Mouse (Mus musculus): ENCODE measurements around the gene Cenpb. TPM values are rescaled to one million over a fixed set of nuclear protein-coding genes. Genes with fewer than 3 reads are reported as not detected.

Cenpb gene
- polyA plus RNA-seq, 1 experiment from 2014 or later = 16.2 TPM

DNA sequence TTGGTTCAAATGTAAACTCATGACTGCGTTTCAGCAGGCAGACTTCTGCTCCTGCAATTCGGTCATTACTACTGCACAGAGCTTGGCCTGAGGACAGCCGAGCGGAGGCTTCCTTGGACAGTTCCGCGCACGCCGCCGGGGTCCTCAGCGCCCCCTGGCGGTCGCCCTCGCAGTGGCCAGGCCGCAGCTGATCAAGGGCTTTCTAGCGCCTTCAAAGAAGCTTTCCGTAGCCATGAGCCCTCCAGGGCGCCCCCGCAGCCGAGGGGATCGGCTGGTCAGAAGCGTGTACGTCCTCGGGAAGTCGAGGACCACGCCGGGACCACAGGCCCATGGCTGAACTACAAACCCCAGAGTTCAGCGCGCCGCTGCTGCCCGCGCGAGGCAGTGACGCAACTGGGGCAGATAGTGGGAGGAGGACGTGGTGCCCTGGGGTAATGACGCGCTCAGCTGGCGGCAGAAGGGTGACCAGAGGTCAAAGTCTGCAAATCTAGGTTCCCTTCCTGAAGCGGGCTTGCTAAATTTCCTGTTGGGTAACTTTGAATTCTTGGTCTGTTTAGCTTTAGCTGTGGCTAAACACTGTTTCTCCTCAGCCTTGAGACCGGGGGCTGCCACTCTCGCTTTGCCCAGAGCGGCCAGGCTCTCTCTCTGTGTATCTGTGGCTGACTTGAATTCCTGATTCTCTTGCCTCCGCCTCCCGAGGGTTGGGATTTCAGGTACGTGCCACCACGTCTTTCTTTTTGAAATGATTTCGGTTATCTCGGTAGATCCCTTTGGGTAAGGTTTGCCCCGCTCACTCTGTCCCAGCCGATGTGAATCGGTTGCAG lies 30.3 kb upstream of the Cenpb start:
- Histone ChIP-seq H3K4me3 (peak overlapping the region; percentile 64), H3K9me3 (no peaks in the 10 kb centered on the region), H3K4me1 (peaks cover 16% of the 10 kb centered on the region), H3K36me3 (peaks cover 12% of the 10 kb centered on the region), H3K27ac (replicated peaks) (peak overlapping the region; percentile 88), H3K4me2 (replicated peaks) (peak overlapping the region; percentile 54), H3K27me3 (no peaks in the 10 kb centered on the region), H3K9ac (replicated peaks) (peak overlapping the region; percentile 57)
- ATAC-seq (ENCODE audit: low FRiP score, low read depth) = peak; percentile 97
- WGBS = 3% methylated on average over 50 of the region's 50 CpGs

DNA sequence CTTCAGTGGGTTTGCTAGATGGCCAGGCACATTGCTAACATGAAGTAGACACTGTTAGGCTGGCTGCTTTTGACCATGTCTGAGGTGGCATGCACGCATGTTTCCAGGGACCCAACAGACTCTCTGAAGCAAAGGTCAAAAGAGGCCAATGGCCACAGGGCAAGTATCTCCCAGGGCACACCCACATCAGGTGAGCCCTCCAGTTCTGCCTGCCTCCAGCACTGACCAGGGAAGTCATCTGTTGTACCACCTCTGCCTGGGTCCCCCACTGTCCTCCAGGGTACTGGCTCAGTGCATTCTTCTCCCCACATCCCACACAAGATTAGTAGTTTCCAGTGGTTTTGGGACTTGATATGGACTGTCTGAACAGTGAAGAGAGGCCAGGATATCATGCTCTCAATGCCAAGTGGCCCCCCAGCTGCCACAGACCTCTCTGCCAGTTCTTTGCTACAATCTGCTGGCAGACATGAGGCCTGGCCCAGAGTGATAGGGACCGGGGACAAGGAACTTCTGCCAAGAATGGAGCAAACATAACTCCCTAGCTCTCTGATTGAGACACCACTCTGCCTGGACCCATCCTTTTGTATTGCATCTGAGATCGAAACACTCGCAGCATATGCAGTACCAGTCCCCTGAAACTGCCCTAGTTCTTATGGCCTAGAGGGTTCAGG lies 29.4 kb upstream of the Cenpb start:
- WGBS = 68% methylated on average over 4 of the region's 4 CpGs
- ATAC-seq (ENCODE audit: low FRiP score, low read depth) = no peak
- H3K4me1 ChIP-seq = peaks cover 16% of the 10 kb centered on the region
- H3K9ac ChIP-seq (replicated peaks) = peak overlapping the region; percentile 57; the same call in 1 of the 2 replicates
- H3K4me2 ChIP-seq (replicated peaks) = peak overlapping the region; percentile 54
- no peaks in the 10 kb centered on the region for H3K9me3 ChIP-seq
- H3K27me3 ChIP-seq = no peaks in the 10 kb centered on the region
- H3K4me3 ChIP-seq = peak overlapping the region; percentile 64
- H3K27ac ChIP-seq (replicated peaks) = peak overlapping the region; percentile 88
- peaks cover 12% of the 10 kb centered on the region for H3K36me3 ChIP-seq

DNA sequence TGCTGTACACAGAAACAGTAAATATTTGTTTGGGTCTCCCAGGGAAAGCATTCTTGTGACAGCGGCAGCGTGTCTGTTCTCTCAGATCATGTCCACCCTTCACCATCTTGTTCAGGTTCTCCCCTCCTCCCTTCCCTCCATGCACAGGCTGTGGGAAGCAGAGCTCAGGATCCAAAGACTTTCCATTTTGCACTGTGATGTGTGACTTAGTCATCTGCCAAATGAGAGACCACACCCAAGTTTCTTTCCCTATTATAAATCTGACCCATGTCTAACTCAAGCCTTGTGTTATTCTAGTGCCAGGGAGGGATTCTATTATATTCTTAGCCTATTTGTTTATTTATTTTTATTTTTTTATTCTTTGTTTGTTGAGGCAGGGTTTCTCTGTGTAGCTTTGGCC lies 28.5 kb upstream of the Cenpb start:
- peaks cover 16% of the 10 kb centered on the region for H3K4me1 ChIP-seq
- no peak overlapping the region for H3K4me3 ChIP-seq
- H3K4me2 ChIP-seq (replicated peaks) = no peak overlapping the region
- no peak overlapping the region for H3K9ac ChIP-seq (replicated peaks)
- no peak overlapping the region for H3K27ac ChIP-seq (replicated peaks)
- H3K27me3 ChIP-seq = no peaks in the 10 kb centered on the region
- H3K9me3 ChIP-seq = no peaks in the 10 kb centered on the region
- peaks cover 10% of the 10 kb centered on the region for H3K36me3 ChIP-seq
- WGBS = 94% methylated on average over 2 of the region's 2 CpGs
- no peak for ATAC-seq (ENCODE audit: low FRiP score, low read depth)

DNA sequence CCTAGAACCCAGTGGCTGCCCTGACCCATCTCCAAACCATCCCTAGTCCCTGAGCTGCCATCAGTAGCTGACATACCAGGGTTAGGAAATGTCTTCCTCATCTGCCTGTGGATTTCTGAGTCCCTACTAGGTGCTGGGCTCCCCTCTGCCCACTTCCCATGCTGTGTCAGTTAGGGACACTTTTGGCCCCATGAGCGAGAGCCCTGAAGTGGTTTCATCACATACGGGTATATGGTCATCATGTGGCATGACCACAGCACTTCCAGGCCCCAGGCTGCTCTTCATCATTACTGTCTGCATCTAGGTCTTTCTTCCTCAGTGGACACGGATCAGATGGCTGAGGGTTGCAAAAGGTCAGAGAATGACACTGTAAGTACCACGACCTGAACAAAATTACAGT lies 26.9 kb upstream of the Cenpb start, which contains the start of gene Ap5s1:
Ap5s1 (plus strand) TSS at position 301 of the 400 bp plus-strand sequence.
- Histone ChIP-seq H3K27ac (replicated peaks) (no peak within 1 kb of the TSS), H3K27me3 (no peaks in the 10 kb centered on the region), H3K4me1 (peaks cover 14% of the 10 kb centered on the region), H3K9ac (replicated peaks) (no peak within 1 kb of the TSS), H3K36me3 (no peaks in the 10 kb centered on the region), H3K4me2 (replicated peaks) (no peak within 1 kb of the TSS), H3K4me3 (no peak within 1 kb of the TSS), H3K9me3 (no peaks in the 10 kb centered on the region)
- ATAC-seq (ENCODE audit: low FRiP score, low read depth) = no peak
- 81% methylated on average over 4 of the region's 4 CpGs for WGBS

DNA sequence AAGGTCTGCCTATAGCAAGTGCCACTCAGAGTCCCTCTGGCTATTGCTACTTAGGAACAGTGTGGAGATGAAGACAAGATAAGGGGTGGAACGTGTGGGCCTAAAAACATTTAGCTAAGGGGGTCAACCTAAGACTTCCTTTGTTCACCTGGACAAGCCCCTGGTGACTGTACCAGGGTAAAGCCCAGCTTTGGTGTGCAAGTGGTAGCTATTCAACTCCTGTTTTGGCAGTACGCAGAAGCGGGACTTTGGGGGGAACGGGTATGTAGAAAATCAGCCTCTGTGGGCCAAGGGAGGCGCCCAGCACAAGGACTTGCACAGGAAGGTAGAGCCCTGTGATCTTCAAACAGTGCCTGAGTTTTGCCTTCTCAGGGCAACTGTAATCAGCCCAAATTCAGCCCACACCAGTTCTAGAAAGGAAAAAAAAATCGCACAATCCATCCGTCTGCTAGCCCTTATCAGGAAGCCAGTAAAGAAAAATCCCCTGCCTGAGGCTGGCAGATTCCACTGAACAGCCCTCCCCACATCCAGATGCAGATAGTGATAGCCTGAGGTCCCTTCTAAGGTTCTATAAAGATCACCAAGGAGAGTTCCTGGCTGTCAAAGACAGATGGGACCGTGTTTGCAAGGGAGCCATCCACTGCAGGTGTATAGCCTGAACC lies 25.8 kb upstream of the Cenpb start:
- Histone ChIP-seq H3K36me3 (no peaks in the 10 kb centered on the region), H3K9ac (replicated peaks) (no peak overlapping the region), H3K27me3 (no peaks in the 10 kb centered on the region), H3K27ac (replicated peaks) (no peak overlapping the region), H3K4me3 (no peak overlapping the region), H3K9me3 (no peaks in the 10 kb centered on the region), H3K4me1 (peaks cover 6% of the 10 kb centered on the region), H3K4me2 (replicated peaks) (no peak overlapping the region)
- no peak for ATAC-seq (ENCODE audit: low FRiP score, low read depth)
- WGBS = 91% methylated on average over 8 of the region's 8 CpGs

DNA sequence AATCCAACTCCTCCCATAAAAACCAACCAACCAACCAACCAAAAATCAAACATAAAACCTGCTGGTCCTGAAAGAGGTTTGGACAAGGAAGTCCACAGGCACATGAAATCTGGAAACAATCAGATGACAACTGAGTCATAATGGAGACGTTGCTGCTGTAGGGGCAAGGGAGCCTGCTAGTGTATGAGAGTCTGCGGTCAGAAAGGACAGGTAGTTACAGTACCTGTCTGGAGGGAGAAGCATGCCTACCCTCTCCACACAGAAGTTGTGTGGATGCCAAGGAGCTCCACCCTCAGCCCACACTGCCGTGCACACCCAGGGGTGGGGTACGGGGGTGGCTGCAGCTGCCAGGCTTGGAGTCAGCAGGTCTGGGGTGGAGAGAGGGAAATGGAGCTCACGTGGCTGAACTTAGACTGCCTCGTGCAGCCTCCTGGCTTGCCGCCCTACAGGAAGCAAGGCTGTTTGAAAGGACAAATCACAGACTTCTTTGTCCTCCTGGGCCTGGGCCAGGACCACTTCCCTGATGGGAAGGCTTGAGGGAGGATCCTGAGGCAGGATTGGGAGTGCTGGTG lies 24.6 kb upstream of the Cenpb start:
- Histone ChIP-seq H3K4me1 (peaks cover 3% of the 10 kb centered on the region; the same call in 1 of the 2 replicates), H3K27me3 (no peaks in the 10 kb centered on the region), H3K4me3 (no peak overlapping the region), H3K36me3 (peaks cover 8% of the 10 kb centered on the region), H3K4me2 (replicated peaks) (no peak overlapping the region), H3K27ac (replicated peaks) (no peak overlapping the region), H3K9ac (replicated peaks) (no peak overlapping the region), H3K9me3 (no peaks in the 10 kb centered on the region)
- ATAC-seq (ENCODE audit: low FRiP score, low read depth) = no peak
- WGBS = 62% methylated on average over 7 of the region's 7 CpGs

DNA sequence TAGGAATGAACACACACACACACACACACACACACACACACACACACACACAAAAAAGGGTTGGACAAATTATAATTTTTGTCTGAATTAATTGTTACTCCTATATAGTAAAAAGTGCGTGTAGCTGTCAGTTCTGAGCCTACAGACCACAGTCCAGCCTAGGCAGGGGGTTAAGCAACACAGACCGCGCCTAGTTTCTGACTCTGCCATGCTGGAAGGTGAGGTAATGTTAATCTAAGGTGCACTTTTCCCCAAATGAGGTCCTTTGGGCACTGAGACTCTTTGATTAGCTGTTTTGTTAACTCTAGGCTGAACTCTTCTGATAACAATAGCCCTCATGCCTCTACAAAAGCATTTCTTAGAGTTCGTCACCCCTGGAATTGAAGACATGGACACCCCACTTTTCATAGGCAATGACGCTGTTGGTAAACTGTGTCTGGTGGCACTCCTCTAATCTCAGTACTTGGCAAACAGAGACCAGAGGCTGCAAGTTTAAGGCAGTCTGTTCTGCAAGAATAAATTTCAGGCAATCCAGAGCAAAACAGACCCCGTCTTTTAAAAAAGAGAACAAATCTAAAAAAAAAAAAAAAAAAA lies 24.0 kb upstream of the Cenpb start:
- Histone ChIP-seq H3K27ac (replicated peaks) (no peak overlapping the region), H3K9me3 (no peaks in the 10 kb centered on the region), H3K36me3 (peaks cover 14% of the 10 kb centered on the region), H3K4me3 (no peak overlapping the region), H3K27me3 (no peaks in the 10 kb centered on the region), H3K9ac (replicated peaks) (no peak overlapping the region), H3K4me2 (replicated peaks) (no peak overlapping the region), H3K4me1 (no peaks in the 10 kb centered on the region)
- WGBS = 89% methylated on average over 6 of the region's 6 CpGs
- ATAC-seq (ENCODE audit: low FRiP score, low read depth) = no peak

DNA sequence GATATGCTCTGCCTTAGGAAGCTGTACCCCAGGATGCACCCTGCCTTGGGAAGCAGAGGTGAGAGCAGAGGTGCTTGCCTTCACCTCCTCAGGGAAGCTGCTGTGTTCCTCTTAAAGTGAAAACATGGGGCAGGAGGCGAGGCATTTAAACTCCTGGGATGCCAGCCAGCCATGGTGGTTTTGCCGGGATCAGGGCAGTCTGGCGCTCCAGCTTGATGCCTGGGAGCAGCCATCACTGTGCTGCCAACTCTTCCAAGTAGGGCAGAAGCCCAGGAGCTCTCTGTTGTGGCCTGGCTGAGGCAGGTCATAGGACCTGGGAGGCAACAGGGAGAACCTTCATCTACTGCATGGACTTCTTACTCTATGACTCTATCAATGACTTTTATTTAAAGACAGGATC lies 21.4 kb upstream of the Cenpb start:
- no peak for ATAC-seq (ENCODE audit: low FRiP score, low read depth)
- Histone ChIP-seq H3K9me3 (no peaks in the 10 kb centered on the region), H3K4me3 (no peak overlapping the region), H3K36me3 (peaks cover 33% of the 10 kb centered on the region), H3K27me3 (no peaks in the 10 kb centered on the region), H3K4me1 (no peaks in the 10 kb centered on the region), H3K9ac (replicated peaks) (no peak overlapping the region), H3K27ac (replicated peaks) (no peak overlapping the region), H3K4me2 (replicated peaks) (no peak overlapping the region)
- 100% methylated on average over 3 of the region's 3 CpGs for WGBS

DNA sequence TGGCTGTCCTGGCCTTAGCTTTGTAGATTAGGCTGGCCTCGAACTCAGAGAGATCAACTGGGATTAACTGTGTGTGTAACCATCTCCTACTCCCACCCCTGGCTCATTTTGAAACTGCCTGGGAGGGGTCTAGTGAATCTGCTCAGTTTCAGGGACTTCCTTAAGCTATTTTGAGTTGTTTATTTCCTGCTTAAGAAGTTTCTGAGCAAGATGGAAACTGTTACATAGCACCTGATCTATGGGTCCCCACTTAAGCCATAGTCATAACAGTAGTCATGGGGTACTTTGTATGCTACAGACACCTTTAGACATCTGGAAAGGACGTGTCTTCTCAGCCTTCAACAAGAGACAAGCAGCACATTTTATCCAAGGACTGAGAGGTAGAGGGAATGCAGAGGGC lies 20.8 kb upstream of the Cenpb start:
- no peak for ATAC-seq (ENCODE audit: low FRiP score, low read depth)
- no peaks in the 10 kb centered on the region for H3K9me3 ChIP-seq
- H3K27ac ChIP-seq (replicated peaks) = no peak overlapping the region
- WGBS = 82% methylated on average over 2 of the region's 2 CpGs
- H3K36me3 ChIP-seq = peaks cover 39% of the 10 kb centered on the region
- H3K4me2 ChIP-seq (replicated peaks) = no peak overlapping the region
- no peak overlapping the region for H3K4me3 ChIP-seq
- H3K4me1 ChIP-seq = no peaks in the 10 kb centered on the region
- no peaks in the 10 kb centered on the region for H3K27me3 ChIP-seq
- H3K9ac ChIP-seq (replicated peaks) = no peak overlapping the region

DNA sequence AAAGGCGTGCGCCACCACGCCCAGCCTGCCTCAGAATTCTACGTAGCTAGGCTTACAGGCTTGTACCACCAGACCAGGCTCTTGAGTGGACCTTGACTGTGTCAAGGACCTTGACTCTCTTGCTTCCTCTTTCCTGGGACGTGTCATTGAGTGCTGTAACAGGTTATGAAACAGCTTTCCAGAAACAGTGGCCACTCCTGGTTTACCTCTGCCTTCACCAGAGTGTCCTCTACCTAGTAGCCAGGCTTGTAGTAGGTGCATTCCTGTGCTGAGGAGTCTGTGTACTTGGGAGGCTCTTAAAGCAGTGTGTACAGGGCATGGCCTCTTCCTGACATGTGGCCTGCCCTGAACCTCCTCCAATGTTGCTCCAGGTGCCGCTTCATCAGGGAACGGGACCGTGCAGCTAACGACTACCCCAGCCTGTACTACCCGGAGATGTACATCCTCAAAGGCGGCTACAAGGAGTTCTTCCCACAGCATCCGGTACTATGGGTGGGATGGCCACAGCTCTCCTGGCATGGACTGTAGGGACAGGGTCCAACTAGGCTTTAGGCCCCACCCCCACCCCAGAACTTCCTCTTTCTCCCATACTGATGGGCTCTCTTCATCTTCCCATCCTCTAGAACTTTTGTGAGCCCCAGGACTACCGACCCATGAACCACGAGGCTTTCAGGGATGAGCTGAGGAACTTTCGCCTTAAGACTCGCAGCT lies 16.9 kb upstream of the Cenpb start:
- no peaks in the 10 kb centered on the region for H3K27me3 ChIP-seq
- WGBS = 91% methylated on average over 16 of the region's 16 CpGs
- H3K4me2 ChIP-seq (replicated peaks) = no peak overlapping the region
- peaks cover under 1% of the 10 kb centered on the region; the same call in 1 of the 2 replicates for H3K4me1 ChIP-seq
- no peak overlapping the region for H3K27ac ChIP-seq (replicated peaks)
- H3K4me3 ChIP-seq = no peak overlapping the region
- no peak for ATAC-seq (ENCODE audit: low FRiP score, low read depth)
- H3K9ac ChIP-seq (replicated peaks) = no peak overlapping the region
- H3K9me3 ChIP-seq = no peaks in the 10 kb centered on the region
- peaks cover 76% of the 10 kb centered on the region for H3K36me3 ChIP-seq

DNA sequence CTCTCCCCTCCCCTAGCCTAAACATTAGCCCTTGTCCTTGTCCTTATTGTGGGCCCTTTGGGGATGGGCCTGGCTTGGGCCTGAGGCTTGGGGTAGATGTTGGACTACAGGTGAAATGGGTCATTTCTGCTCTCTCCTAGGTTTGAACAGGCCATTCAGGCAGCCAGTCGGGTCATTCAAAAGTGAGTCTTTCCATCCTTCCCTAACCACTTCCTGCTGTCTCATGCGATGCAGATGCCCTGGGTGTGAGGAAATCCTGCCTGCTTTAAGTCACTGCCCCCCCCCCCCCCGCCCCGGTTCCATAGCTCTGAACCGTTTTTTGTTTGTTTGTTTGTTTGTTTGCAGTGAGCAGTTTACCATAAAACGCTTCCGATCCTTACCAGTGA lies 11.1 kb upstream of the Cenpb start:
- 58% methylated on average over 6 of the region's 7 CpGs for WGBS

More for the DNA sequence above, 11.1 kb upstream of the Cenpb start:
- Histone ChIP-seq H3K9ac (replicated peaks) (no peak overlapping the region), H3K27ac (replicated peaks) (peak overlapping the region; percentile 90), H3K27me3 (no peaks in the 10 kb centered on the region), H3K9me3 (no peaks in the 10 kb centered on the region), H3K4me2 (replicated peaks) (peak overlapping the region; percentile 76), H3K36me3 (peaks cover 44% of the 10 kb centered on the region), H3K4me3 (no peak overlapping the region), H3K4me1 (peaks cover 50% of the 10 kb centered on the region)
- no peak for ATAC-seq (ENCODE audit: low FRiP score, low read depth)
